Mouse (Mus musculus) midbrain, embryonic 12.5 days (tissue): Measurements from ENCODE around the gene Asb18. TPM values are rescaled to one million over a fixed set of nuclear protein-coding genes. Genes with fewer than 3 reads are reported as not detected.

Experiments used
- ATAC-seq: fragments of 200-750 bp; cut with Nextera tagmentation; 2 replicates; pipeline ENCODE4 v1.8.0; 2017; ENCODE audit warnings: low read depth, moderate TSS enrichment, moderate library complexity; ENCODE audit not compliant: low FRiP score
- H3K27ac ChIP-seq: fragments of 300-500 bp; sonication (generic); replicated peaks from 2 replicates; pipeline ENCODE4 v1.5.1; 2016; ENCODE audit warnings: mild to moderate bottlenecking
- H3K27me3 ChIP-seq: fragments of 300-500 bp; sonication (generic); 2 replicates; pipeline ENCODE4 v1.6.1; 2016; ENCODE audit warnings: mild to moderate bottlenecking
- H3K36me3 ChIP-seq: fragments of 300-500 bp; sonication (generic); 2 replicates; pipeline ENCODE4 v1.6.1; 2016
- H3K4me1 ChIP-seq: fragments of 300-500 bp; sonication (generic); 2 replicates; pipeline ENCODE4 v1.6.1; 2016
- H3K4me2 ChIP-seq: fragments of 300-500 bp; sonication (generic); replicated peaks from 2 replicates; pipeline ENCODE4 v1.6.1; 2016; ENCODE audit warnings: mild to moderate bottlenecking, moderate library complexity
- H3K4me3 ChIP-seq: fragments of 300-500 bp; sonication (generic); 2 replicates; pipeline ENCODE4 v1.5.1; 2016; ENCODE audit warnings: mild to moderate bottlenecking
- H3K9ac ChIP-seq: fragments of 300-500 bp; sonication (generic); replicated peaks from 2 replicates; pipeline ENCODE4 v1.6.1; 2016; ENCODE audit warnings: mild to moderate bottlenecking, moderate library complexity
- H3K9me3 ChIP-seq: fragments of 300-500 bp; sonication (generic); 2 replicates; pipeline ENCODE4 v1.6.1; 2016; ENCODE audit warnings: mild to moderate bottlenecking
- WGBS: fragments of 180-500 bp; shearing (Covaris S2); methylation state at CpG from one replicate; pipeline ENCODE4 v1.1.7; 2016; 5-methylcytosine and 5-hydroxymethylcytosine counted together
- polyA plus RNA-seq: library from polyadenylated mRNA; unstranded; fragments of >200 nt; fragmentation: Nextera tagmentation; extraction: Ambion mirVana; gene quantifications from 2 replicates; pipeline ENCODE4 v1.2.1, GENCODE M21; 2016

The Asb18 gene
- polyA plus RNA-seq, 1 experiment from 2014 or later: 0.18 TPM

DNA sequence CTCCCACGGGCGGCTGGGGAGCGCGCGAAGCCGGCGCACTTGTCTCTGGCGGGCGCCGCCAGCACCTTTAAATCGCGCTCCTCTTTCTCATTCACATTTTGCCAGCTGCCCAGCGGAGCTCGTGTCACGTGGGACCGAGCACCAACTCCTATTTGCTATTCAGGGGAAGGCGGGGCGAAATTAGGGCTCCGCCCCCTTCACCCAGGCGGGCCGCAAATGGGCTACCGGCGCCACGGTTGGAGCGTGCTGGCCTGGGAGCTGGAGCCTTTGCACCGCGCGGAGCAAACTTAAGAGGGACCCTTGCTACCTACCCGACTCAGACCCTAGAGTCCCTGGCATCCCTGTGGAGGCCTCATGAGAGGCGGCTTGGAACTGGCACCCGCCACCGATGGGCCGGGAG, 83.3 kb downstream of the Asb18 start, which contains the start of gene Gbx2:
Gene Gbx2 (minus strand): TSS at position 60 of the 400 bp plus-strand sequence.
- peak within 1 kb of the TSS; percentile 63 for H3K4me2 ChIP-seq
- no peaks in the 10 kb centered on the region for H3K36me3 ChIP-seq
- peaks cover 96% of the 10 kb centered on the region for H3K27me3 ChIP-seq

DNA sequence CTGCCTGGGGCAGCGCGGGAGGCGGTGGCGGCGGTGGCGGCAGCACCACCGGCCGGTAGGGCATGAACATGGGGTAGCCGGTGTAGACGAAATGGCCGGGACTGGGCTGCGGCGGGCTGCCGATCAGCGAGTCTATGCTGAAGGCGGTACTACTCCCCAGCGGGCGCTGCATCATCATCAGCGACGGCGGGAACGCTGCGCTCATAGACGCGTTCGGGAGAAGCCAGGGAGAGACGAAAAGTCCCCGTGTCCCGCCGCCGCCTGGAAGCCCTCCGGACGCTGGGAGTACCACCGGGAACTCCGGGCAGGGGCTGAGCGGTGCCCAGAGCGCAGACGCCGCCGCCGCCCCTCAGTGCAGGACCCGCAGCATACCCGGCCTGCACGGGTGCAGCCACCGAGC, 83.9 kb downstream of the Asb18 start:
- Histone ChIP-seq H3K27ac (peak overlapping the region; percentile 39; the same call in 1 of the 2 replicates), H3K4me3 (peak overlapping the region; percentile 43), H3K9ac (peak overlapping the region; percentile 37; the same call in 1 of the 2 replicates), H3K36me3 (no peaks in the 10 kb centered on the region), H3K4me2 (peak overlapping the region; percentile 63), H3K4me1 (peaks cover 69% of the 10 kb centered on the region), H3K9me3 (no peaks in the 10 kb centered on the region), H3K27me3 (peaks cover 96% of the 10 kb centered on the region)
- under 1% methylated on average over 45 of the region's 45 CpGs for WGBS
- ATAC-seq: 0 out of 2 replicates have a peak, but pooled peaks have one; percentile 8

More for the DNA sequence above, 83.3 kb downstream of the Asb18 start, which contains the start of gene Gbx2:
- 1% methylated on average over 33 of the region's 33 CpGs for WGBS
- Histone ChIP-seq H3K27ac (peak within 1 kb of the TSS; percentile 39), H3K9me3 (no peaks in the 10 kb centered on the region), H3K4me3 (peak within 1 kb of the TSS; percentile 43), H3K4me1 (peaks cover 74% of the 10 kb centered on the region), H3K9ac (peak within 1 kb of the TSS; percentile 37; the same call in 1 of the 2 replicates)
- ATAC-seq: peak; percentile 73

DNA sequence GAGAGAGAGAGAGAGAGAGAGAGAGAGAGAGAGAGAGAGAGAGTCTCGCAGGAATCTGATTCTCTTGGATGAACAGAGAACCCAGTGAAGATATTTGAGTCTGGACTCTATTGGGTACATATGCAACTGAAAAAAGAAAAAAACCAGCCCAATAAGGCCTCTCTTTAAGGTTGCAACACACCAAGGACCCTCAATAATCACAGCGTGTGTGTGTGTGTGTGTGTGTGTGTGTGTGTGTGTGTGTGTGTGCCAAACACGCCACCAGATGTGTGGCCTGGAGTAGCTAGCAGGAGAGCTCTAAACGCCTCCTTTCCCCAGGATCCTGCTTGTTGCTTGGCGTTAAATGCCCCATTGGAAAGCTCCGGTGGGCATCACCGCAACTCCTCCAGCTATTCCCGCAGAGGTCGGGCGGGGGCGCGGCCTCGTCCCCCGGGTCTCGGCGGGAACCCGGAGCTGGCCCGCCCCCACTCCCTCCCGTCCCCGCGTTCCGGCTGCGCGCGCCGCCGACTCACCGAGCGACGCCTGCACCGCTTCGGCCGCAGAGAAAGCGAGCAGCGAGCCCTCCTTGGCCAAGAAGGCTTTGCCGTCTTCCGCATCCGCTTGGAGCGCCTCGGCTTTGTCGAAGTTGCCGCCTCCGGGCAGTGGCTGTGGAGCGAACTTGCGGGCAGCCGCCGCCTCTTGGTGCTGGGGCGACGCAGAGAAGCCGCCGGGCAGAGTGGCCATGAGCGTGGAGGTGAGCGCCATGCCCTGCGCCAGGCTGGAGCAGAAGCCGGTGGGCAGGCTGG, 84.6 kb downstream of the Asb18 start:
- H3K27me3 ChIP-seq: peaks cover 96% of the 10 kb centered on the region
- peaks cover 67% of the 10 kb centered on the region for H3K4me1 ChIP-seq
- H3K4me2 ChIP-seq: peak overlapping the region; percentile 63
- H3K4me3 ChIP-seq: peak overlapping the region; percentile 43
- H3K9me3 ChIP-seq: no peaks in the 10 kb centered on the region
- no peak for ATAC-seq
- under 1% methylated on average over 53 of the region's 55 CpGs for whole genome bisulfite sequencing
- peak overlapping the region; percentile 39 for H3K27ac ChIP-seq
- H3K36me3 ChIP-seq: no peaks in the 10 kb centered on the region
- peak overlapping the region; percentile 37; the same call in 1 of the 2 replicates for H3K9ac ChIP-seq

DNA sequence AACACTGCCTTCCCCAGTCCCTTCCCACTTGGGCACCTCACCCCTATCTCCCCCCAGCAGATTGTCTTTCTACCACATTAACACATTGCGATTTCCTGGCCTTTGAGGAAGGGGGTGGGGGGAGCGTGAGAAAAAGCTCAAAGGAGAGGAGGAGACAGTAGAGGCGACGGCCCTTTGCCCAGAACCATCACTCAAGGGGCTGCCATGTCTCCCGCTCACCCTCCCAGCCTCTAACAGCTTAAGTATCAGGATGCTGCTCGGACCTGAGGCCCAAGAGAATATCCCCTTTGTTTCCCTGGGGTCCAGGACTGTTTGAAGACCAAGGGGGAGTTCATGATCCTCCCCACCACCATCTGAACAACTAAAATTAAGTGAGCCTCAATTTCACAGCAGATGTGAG, 85.3 kb downstream of the Asb18 start:
- no peaks in the 10 kb centered on the region for H3K9me3 ChIP-seq
- peaks cover 68% of the 10 kb centered on the region for H3K4me1 ChIP-seq
- ATAC-seq: no peak
- peak overlapping the region; percentile 43 for H3K4me3 ChIP-seq
- 2% methylated on average over 6 of the region's 6 CpGs for WGBS
- peaks cover 97% of the 10 kb centered on the region for H3K27me3 ChIP-seq
- H3K9ac ChIP-seq: no peak overlapping the region; the same call in 1 of the 2 replicates
- no peak overlapping the region for H3K27ac ChIP-seq
- H3K36me3 ChIP-seq: no peaks in the 10 kb centered on the region
- H3K4me2 ChIP-seq: peak overlapping the region; percentile 15

DNA sequence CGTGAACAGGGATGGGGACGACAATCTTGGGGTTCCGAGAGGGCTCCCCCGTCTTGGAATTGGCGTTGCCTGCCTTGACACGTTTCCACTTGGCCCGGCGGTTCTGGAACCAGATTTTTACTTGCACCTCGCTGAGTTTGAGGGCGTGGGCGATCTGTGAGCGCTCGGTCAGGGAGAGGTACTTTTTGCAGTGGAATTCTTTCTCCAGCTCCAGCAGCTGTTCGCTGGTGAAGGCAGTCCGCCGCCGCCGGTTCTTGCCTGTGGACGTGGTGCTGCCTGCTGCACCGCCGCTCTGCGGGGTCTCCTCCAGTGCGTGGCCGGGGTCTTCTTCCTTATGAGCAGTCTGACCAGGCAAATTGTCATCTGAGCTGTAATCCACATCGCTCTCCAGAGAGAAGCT, 85.8 kb downstream of the Asb18 start:
- WGBS: 2% methylated on average over 25 of the region's 25 CpGs
- H3K4me3 ChIP-seq: peak overlapping the region; percentile 43

DNA sequence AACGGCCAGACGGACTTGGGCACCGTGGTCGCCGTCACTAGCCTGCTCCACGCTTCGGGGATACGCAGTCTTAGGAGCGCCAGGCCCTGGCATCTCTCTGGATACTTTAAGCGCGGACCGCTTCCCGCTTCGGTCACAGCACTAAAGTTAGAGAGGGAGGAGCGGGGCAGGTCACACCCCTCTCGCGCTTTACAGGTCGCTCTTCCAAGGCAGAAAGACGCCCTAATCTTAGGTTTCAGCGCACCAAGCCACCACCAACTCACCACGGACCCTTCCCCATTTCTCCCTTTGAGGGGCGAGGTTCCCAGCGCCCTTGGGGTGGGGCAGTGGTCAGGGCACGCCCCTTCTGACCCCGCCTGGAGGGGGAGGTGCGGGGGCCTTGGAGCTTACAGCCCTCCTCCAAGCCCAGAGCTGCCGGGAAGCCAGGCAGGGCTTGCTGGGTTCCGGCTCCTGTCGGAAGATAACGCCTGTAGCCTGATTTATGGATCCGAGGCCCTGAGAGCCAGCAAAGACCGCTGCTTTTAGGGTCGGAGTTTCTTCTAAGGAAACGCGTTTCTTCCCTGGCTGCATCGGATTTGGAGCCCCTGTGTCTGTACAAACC, 87.3 kb downstream of the Asb18 start:
- H3K9me3 ChIP-seq: no peaks in the 10 kb centered on the region
- 0 out of 2 replicates have a peak overlapping the region, but pooled peaks have one; percentile 12 for H3K9ac ChIP-seq
- peaks cover 100% of the 10 kb centered on the region for H3K27me3 ChIP-seq
- no peaks in the 10 kb centered on the region for H3K36me3 ChIP-seq
- H3K4me2 ChIP-seq: peak overlapping the region; percentile 19
- no peak for ATAC-seq
- H3K4me1 ChIP-seq: peaks cover 68% of the 10 kb centered on the region
- 0 out of 2 replicates have a peak overlapping the region, but pooled peaks have one; percentile 2 for H3K27ac ChIP-seq
- whole genome bisulfite sequencing: under 1% methylated on average over 36 of the region's 36 CpGs
- peak overlapping the region; percentile 27 for H3K4me3 ChIP-seq

More for the DNA sequence above, 85.8 kb downstream of the Asb18 start:
- H3K4me1 ChIP-seq: peaks cover 64% of the 10 kb centered on the region
- ATAC-seq: no peak
- H3K9ac ChIP-seq: no peak overlapping the region
- H3K27me3 ChIP-seq: peaks cover 97% of the 10 kb centered on the region
- H3K27ac ChIP-seq: no peak overlapping the region
- no peaks in the 10 kb centered on the region for H3K36me3 ChIP-seq
- H3K9me3 ChIP-seq: no peaks in the 10 kb centered on the region
- H3K4me2 ChIP-seq: peak overlapping the region; percentile 15

DNA sequence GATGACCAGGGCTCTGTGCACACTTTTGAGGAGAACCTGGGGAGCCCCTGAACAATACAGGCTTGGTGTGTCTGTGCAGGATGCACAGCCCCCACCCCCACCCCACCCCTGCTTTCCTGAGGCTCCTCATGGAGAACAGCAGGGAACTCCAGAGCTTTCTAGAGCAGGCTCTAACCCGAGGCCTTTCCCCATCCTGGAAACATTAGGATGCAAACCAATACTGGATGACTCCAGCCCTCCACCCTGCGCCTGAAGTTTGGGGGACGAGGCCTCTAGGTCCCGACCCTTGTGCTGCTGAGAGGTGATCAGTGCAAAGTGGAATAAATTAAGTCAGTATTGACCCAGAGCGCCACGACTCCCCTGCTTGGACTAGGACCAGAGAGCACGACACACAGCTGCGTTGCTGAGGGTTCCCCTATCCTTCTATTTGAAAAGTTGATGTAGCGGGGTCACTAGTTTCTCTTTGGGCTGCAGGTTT, 87.8 kb downstream of the Asb18 start:
- H3K4me1 ChIP-seq: peaks cover 65% of the 10 kb centered on the region
- peaks cover 100% of the 10 kb centered on the region for H3K27me3 ChIP-seq
- 1% methylated on average over 9 of the region's 9 CpGs for WGBS
- H3K9ac ChIP-seq: no peak overlapping the region
- no peak for ATAC-seq
- peak overlapping the region; percentile 19; the same call in 1 of the 2 replicates for H3K4me2 ChIP-seq
- no peaks in the 10 kb centered on the region for H3K9me3 ChIP-seq
- peak overlapping the region; percentile 27 for H3K4me3 ChIP-seq
- no peaks in the 10 kb centered on the region for H3K36me3 ChIP-seq
- H3K27ac ChIP-seq: 0 out of 2 replicates have a peak overlapping the region, but pooled peaks have one; percentile 2

DNA sequence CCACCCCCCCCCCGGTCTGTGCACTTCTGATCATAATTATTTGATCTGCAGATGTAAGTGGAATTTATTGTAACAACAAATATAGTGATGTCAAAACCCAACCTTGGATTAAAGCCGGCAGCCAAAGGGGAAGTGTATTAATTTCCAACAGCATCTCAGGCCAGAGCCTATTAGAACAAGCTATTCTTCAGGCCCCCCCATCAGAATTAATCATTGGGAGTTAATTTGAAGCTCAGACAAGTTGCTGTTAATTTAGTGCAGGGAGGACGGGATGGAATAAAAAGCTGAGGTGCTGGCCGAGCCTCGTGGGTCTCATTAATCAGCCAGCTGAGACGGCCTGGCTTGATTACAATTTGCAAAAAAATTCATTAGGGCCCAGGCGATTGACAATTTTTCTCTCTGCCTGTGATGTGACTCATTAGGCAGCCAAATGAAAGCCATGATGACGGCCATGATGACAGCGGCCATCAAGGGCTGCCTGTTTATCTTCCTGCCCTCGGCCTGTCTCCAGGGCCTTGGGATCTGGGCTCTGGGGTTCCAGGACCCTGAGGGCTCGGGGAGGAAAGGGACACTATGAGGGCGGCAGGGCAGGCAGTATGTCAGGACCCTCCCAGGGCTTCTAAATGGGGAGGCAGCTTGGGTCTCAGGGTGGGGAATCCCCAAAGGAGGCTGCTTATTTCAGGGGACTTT, 88.8 kb downstream of the Asb18 start:
- 6% methylated on average over 12 of the region's 12 CpGs for WGBS
- no peaks in the 10 kb centered on the region for H3K9me3 ChIP-seq
- no peak overlapping the region for H3K4me3 ChIP-seq
- no peak overlapping the region for H3K4me2 ChIP-seq
- H3K36me3 ChIP-seq: no peaks in the 10 kb centered on the region
- H3K27me3 ChIP-seq: peaks cover 100% of the 10 kb centered on the region
- no peak overlapping the region for H3K9ac ChIP-seq
- no peak overlapping the region for H3K27ac ChIP-seq
- ATAC-seq: no peak
- peaks cover 55% of the 10 kb centered on the region for H3K4me1 ChIP-seq

DNA sequence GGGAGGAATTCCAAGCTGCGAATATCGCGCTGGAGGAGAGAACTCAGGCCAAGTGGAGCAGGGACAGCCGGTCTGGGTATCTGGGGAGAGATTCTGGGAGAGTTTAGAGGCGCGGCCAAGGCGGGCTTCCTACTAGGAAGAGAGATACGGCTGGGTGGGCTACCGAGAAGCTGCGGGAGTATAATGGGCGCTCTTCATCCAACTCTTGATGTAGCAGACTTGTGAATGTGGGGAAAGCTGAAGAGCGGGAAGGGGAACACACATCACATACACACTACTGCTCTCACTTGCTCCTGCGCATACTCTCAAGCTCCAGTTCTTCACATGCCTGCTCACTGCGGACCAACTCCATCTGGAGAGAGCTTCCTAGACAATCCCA, 90.8 kb downstream of the Asb18 start:
- Histone ChIP-seq H3K36me3 (no peaks in the 10 kb centered on the region), H3K4me3 (peak overlapping the region; percentile 21; the same call in 1 of the 2 replicates), H3K4me2 (peak overlapping the region; percentile 43), H3K9ac (no peak overlapping the region), H3K4me1 (peaks cover 38% of the 10 kb centered on the region), H3K27ac (no peak overlapping the region), H3K27me3 (peaks cover 100% of the 10 kb centered on the region), H3K9me3 (peaks cover 6% of the 10 kb centered on the region; the same call in 1 of the 2 replicates)
- no peak for ATAC-seq
- WGBS: 4% methylated on average over 14 of the region's 14 CpGs

DNA sequence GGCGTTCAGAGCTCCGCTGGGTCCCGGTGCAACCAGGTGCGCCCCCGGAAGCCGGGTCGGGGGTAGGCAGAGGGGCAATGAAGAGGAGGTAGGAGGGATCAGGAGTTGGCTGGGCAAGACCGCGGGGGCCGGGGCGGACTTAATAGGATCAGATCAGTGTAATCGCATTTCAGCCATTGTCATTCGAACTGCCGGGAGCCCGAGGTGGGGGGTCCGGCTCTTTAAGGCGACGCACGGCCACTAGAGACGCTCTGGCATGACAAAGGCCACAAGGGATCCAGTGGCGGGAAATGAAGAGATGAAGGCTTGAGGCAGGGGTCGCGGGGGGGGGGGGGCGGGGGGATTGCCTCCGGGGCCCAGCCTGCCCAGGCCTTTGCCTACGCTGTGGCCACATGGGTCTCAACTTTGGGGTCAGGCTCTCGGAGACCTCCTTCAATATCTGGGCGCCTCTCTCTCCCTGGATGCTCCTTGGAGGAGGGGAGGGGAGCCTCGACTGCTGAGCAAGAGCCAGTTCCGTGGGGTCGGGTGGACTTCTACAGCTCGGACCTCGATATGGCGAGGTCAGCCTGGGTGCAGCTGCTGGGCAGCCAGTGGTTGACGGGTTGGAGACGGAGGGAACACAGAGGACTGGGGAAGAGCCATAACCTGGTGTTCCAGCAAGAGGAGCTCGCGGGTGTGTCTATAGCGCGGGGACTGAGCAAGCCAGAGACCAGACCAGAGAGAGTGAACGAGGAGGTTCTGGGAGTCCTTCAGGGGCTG, 91.4 kb downstream of the Asb18 start:
- no peaks in the 10 kb centered on the region for H3K36me3 ChIP-seq
- H3K4me2 ChIP-seq: peak overlapping the region; percentile 43
- H3K9me3 ChIP-seq: peaks cover 8% of the 10 kb centered on the region; the same call in 1 of the 2 replicates
- H3K4me3 ChIP-seq: peak overlapping the region; percentile 21; the same call in 1 of the 2 replicates
- under 1% methylated on average over 33 of the region's 41 CpGs for WGBS
- ATAC-seq: peak; percentile 64
- H3K27me3 ChIP-seq: peaks cover 100% of the 10 kb centered on the region
- H3K4me1 ChIP-seq: peaks cover 35% of the 10 kb centered on the region
- H3K27ac ChIP-seq: no peak overlapping the region
- H3K9ac ChIP-seq: no peak overlapping the region

DNA sequence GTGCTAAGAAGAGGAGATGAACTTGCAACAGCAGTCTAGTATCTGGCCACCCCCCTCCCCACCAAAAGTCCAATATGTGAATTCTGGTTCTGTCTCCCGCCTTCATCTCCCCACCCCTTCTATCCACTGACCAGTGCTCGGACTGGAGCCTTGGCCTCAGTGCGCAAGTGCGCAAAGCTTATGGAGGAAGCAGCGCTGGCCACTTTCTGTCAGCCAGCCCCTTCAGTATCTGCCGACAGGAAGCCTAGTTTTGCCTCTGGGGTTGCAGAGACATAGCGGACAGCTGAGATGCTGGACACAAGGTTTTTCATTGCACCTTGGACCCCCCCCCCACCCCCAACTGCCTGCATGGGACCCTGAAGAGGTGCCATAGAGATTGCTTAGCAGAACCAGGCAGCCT, 92.2 kb downstream of the Asb18 start:
- peak overlapping the region; percentile 43; the same call in 1 of the 2 replicates for H3K4me2 ChIP-seq
- no peak overlapping the region for H3K4me3 ChIP-seq
- no peak overlapping the region for H3K27ac ChIP-seq
- peaks cover 32% of the 10 kb centered on the region for H3K4me1 ChIP-seq
- 2% methylated on average over 7 of the region's 7 CpGs for WGBS
- no peaks in the 10 kb centered on the region for H3K36me3 ChIP-seq
- H3K27me3 ChIP-seq: peaks cover 100% of the 10 kb centered on the region
- ATAC-seq: no peak
- H3K9ac ChIP-seq: no peak overlapping the region
- peaks cover 8% of the 10 kb centered on the region; the same call in 1 of the 2 replicates for H3K9me3 ChIP-seq
